Mouse (Mus musculus) heart, embryonic 14.5 days (tissue): ENCODE results near the gene Ifnz. TPM values are rescaled to one million over a fixed set of nuclear protein-coding genes. Genes with fewer than 3 reads are reported as not detected.
A peak's percentile ranks its signal among the peaks of the same experiment; 100 is the strongest.
"Not testable (repeated sequence)": the region's sequence is repeated elsewhere in the genome, so short reads cannot be mapped to it uniquely, and the experiment has no call there.

Source experiments
- ATAC-seq: fragments of 200-750 bp; cut with Nextera tagmentation; 2 replicates; pipeline ENCODE4 v1.8.0; 2017; ENCODE audit warnings: low read depth, moderate TSS enrichment; ENCODE audit not compliant: insufficient number of reproducible peaks, insufficient read depth, low FRiP score
- H3K27ac ChIP-seq, 2 experiments: fragments of 200-500 bp in 1 of 2; fragments of 300-500 bp in 1 of 2; sonication (generic) in 1 of 2; replicated peaks in 1 of 2; 2 replicates each; pipeline ENCODE4 v1.5.1; 2012 to 2014; ENCODE audit warnings: low read depth in 2 of 2, low read length in 2 of 2, control low read depth in 1 of 2, mild to moderate bottlenecking in 1 of 2, mixed read lengths in 1 of 2; ENCODE audit not compliant: control insufficient read depth in 1 of 2, insufficient read depth in 1 of 2
- H3K27me3 ChIP-seq: fragments of 300-500 bp; sonication (generic); 2 replicates; pipeline ENCODE4 v1.6.1; 2014; ENCODE audit warnings: mild to moderate bottlenecking, low read length, control low read depth; ENCODE audit not compliant: control insufficient read depth, insufficient read depth
- H3K36me3 ChIP-seq: fragments of 300-500 bp; sonication (generic); 2 replicates; pipeline ENCODE4 v1.6.1; 2014; ENCODE audit warnings: mild to moderate bottlenecking, control low read depth, low read length, mixed read lengths; ENCODE audit not compliant: control insufficient read depth, insufficient read depth
- H3K4me1 ChIP-seq, 2 experiments: fragments of 200-500 bp in 1 of 2; fragments of 300-500 bp in 1 of 2; sonication (generic) in 1 of 2; 2 replicates each; pipeline ENCODE4 v1.6.1; 2012 to 2014; ENCODE audit warnings: low read length in 2 of 2, control low read depth in 1 of 2, mixed read lengths in 1 of 2; ENCODE audit not compliant: control insufficient read depth in 2 of 2, insufficient read depth in 2 of 2
- H3K4me2 ChIP-seq: fragments of 300-500 bp; sonication (generic); 2 replicates; pipeline ENCODE4 v1.6.1; 2014; ENCODE audit warnings: mild to moderate bottlenecking, low read length
- H3K4me3 ChIP-seq, 2 experiments: fragments of 200-500 bp in 1 of 2; fragments of 300-500 bp in 1 of 2; sonication (generic) in 1 of 2; 2 replicates each; pipeline ENCODE4 v1.5.1; 2012 to 2014; ENCODE audit warnings: low read length in 2 of 2, mild to moderate bottlenecking in 2 of 2, control low read depth in 1 of 2, low read depth in 1 of 2, moderate library complexity in 1 of 2; ENCODE audit not compliant: control insufficient read depth in 1 of 2, insufficient read depth in 1 of 2
- H3K9ac ChIP-seq: fragments of 300-500 bp; sonication (generic); 2 replicates; pipeline ENCODE4 v1.6.1; 2014; ENCODE audit warnings: mild to moderate bottlenecking, low read length
- H3K9me3 ChIP-seq: fragments of 300-500 bp; sonication (generic); 2 replicates; pipeline ENCODE4 v1.6.1; 2016; ENCODE audit warnings: low read length, control low read depth; ENCODE audit not compliant: control insufficient read depth
- WGBS: fragments of 180-500 bp; shearing (Covaris S2); extraction: QIAGEN DNeasy Blood & Tissue Kit; methylation state at CpG from one replicate; pipeline ENCODE4 v1.1.7; 2014; 5-methylcytosine and 5-hydroxymethylcytosine counted together
- polyA plus RNA-seq: library from polyadenylated mRNA; unstranded; fragments of >200 nt; fragmentation: Nextera tagmentation; extraction: Ambion mirVana; gene quantifications from 2 replicates; pipeline ENCODE4 v1.2.1, GENCODE M21; 2014

Gene Ifnz
- polyA plus RNA-seq, 1 experiment from 2014 or later = not detected

- peak overlapping the region; percentile 82 for H3K9ac ChIP-seq
- WGBS = 12% methylated on average over 28 of the region's 31 CpGs
- H3K4me3 ChIP-seq = peak overlapping the region; percentile 49 to 55
- not testable (repeated sequence) for H3K36me3 ChIP-seq, H3K4me1 ChIP-seq, H3K9me3 ChIP-seq, H3K27me3 ChIP-seq, ATAC-seq
- peak overlapping the region; percentile 87 to 97 for H3K27ac ChIP-seq
- peak overlapping the region; percentile 73 for H3K4me2 ChIP-seq
Measured at GRCm38 (mm10) chr4:88756581-88757513, 25.1 kb upstream of the Ifnz start.

DNA sequence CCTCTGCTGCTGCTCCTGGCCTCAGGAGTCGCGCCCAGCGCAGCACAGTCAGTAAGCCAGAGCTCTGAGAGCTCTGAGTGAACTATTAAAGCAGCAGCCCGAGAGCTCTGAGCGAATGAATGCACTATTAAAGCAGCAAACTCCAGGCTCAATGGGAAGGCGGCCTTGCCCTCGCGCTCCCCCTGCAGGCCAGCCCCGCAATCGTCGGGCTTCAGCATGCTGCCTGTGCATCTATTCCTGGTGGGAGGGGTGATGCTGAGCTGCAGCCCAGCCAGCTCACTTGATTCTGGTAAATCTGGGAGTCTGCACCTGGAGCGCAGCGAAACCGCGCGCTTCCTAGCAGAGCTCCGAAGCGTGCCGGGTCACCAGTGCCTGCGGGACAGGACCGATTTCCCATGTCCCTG lies 24.3 kb upstream of the Ifnz start:
- H3K36me3 ChIP-seq, H3K9me3 ChIP-seq, H3K27me3 ChIP-seq, H3K4me1 ChIP-seq: not testable (repeated sequence)
- H3K27ac ChIP-seq = peak overlapping the region; percentile 87 to 97
- H3K9ac ChIP-seq = peak overlapping the region; percentile 82
- H3K4me3 ChIP-seq = peak overlapping the region; percentile 49 to 55
- peak overlapping the region; percentile 73 for H3K4me2 ChIP-seq
- peak; percentile 98 for ATAC-seq
- WGBS = 0% methylated on average over 11 of the region's 21 CpGs

- not testable (repeated sequence) for H3K4me3 ChIP-seq
- WGBS = 87% methylated on average over 7 of the region's 9 CpGs
Measured at GRCm38 (mm10) chr4:88758751-88759150, 23.2 kb upstream of the Ifnz start.

DNA sequence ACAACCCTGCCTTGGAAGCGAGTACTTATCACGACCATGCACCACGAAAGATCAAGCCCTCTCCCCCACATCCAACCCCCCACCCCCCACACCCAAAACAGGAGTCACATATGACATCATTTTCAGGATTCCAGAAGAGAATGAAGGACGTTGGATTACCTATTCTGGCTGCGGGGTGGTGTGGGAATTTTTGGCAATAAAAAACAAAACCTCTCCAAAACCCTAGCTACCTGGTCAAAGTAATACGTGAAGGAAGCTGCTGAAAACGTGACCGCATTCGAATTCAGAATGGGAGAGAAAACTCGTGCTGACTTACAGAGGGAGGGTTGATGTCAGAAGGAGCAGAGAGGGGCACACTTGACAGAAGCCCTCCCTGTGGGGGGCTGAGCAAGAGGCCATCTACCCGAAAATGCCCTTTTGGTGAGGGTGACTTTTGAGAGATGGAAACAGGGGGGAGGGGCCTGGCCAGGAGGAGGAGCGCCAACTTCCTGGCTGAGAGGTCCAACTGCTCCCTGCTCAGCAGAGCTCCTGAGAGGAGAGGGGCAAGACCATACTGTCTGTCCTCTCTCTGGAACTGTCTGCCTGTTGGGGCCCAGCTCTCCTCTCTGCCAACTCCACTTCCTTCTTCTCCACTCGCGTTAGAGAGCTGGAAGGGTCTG lies 22.2 kb upstream of the Ifnz start, which contains the start of gene Gm13283:
Gene Gm13283 (plus strand): TSS at position 510 of the 659 bp plus-strand sequence.
- H3K27me3 ChIP-seq, ATAC-seq, H3K9me3 ChIP-seq, H3K36me3 ChIP-seq, H3K4me1 ChIP-seq, H3K9ac ChIP-seq: not testable (repeated sequence)
- 12% methylated on average over 6 of the region's 14 CpGs for WGBS
- Histone ChIP-seq H3K4me2 (peak within 1 kb of the TSS; percentile 41), H3K4me3 (peak within 1 kb of the TSS; percentile 24 to 42; a peak in 3 of 4 replicates), H3K27ac (peak within 1 kb of the TSS; percentile 66 to 73)

More at GRCm38 (mm10) chr4:88758751-88759150, 23.2 kb upstream of the Ifnz start:
- H3K27me3 ChIP-seq, H3K9ac ChIP-seq, ATAC-seq, H3K36me3 ChIP-seq, H3K4me1 ChIP-seq, H3K4me2 ChIP-seq, H3K9me3 ChIP-seq, H3K27ac ChIP-seq: not testable (repeated sequence)

GRCm38 (mm10) chr4:88760431-88760830 lies 21.5 kb upstream of the Ifnz start:
- H3K4me2 ChIP-seq = peak overlapping the region; percentile 41
- peak overlapping the region; percentile 24 to 42; a peak in 3 of 4 replicates for H3K4me3 ChIP-seq
- H3K4me1 ChIP-seq, H3K9me3 ChIP-seq, H3K36me3 ChIP-seq, H3K27me3 ChIP-seq, ATAC-seq, H3K9ac ChIP-seq: not testable (repeated sequence)
- 0% methylated on average over 22 of the region's 28 CpGs for WGBS
- peak overlapping the region; percentile 66 to 73 for H3K27ac ChIP-seq

DNA sequence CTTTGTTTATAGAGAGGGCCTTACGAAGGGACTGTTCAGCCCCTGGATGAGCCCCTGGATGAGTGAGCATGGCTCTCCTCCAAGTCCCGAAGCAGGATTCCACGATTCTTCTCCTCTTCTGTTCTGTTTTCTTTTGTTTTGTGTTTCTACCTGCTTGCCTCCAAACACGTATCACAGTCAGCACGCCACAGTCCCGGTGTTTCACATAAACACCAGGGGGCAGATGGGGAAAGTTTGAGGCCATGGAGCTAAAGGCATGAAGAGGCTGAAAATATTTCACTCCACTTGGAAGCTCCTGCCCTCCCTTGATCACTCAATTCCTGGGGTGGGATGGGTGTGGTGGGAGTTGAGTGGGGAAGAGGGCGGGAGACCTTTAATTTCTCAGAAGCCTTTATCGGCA lies 20.2 kb upstream of the Ifnz start:
- H3K9ac ChIP-seq, H3K4me3 ChIP-seq, H3K9me3 ChIP-seq, H3K27me3 ChIP-seq, H3K4me1 ChIP-seq, ATAC-seq, H3K4me2 ChIP-seq, H3K36me3 ChIP-seq, H3K27ac ChIP-seq: not testable (repeated sequence)
- 67% methylated on average over 6 of the region's 8 CpGs for WGBS

DNA sequence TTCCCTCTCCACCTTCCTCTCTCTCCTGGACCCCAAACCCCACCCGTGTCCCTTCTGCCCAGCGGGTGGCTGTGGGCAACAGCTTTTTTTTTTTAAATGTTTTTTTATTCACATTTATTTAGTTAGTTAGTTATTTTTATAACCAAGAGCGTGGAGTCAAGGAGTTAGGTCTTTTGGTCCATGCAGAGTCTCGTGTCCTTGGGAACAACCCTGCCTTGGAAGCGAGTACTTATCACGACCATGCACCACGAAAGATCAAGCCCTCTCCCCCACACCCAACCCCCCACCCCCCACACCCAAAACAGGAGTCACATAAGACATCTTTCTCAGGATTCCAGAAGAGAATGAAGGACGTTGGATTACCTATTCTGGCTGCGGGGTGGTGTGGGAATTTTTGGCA lies 19.6 kb upstream of the Ifnz start:
- not testable (repeated sequence) for H3K4me1 ChIP-seq, H3K9me3 ChIP-seq, H3K4me3 ChIP-seq, H3K9ac ChIP-seq, H3K36me3 ChIP-seq, H3K27ac ChIP-seq, ATAC-seq, H3K4me2 ChIP-seq, H3K27me3 ChIP-seq
- WGBS = 48% methylated on average over 7 of the region's 9 CpGs
